Mouse (Mus musculus): Measurements from ENCODE around the gene Myadml2. TPM values are rescaled to one million over a fixed set of nuclear protein-coding genes. Genes with fewer than 3 reads are reported as not detected.

Gene Myadml2
- total and polyA plus RNA-seq, 3 experiments, result not detected

- TF ChIP-seq CTCF (IDR thresholded peaks at IDR 0.05 in 2 of 3, conservative IDR thresholded peaks at IDR 0.05 in 1 of 3; ENCODE audit: control insufficient read depth in 1 of 3, insufficient read depth in 1 of 3, low read depth in 2 of 3, low read length in 3 of 3, poor library complexity in 1 of 3, severe bottlenecking in 1 of 3) (peak; percentile 62 to 93 (median 91)), RCOR1 (IDR thresholded peaks at IDR 0.05; ENCODE audit: low read depth, low read length) (0 out of 2 replicates have a peak, but pooled peaks have one; percentile 19), ZMIZ1 (IDR thresholded peaks at IDR 0.05; ENCODE audit: low read depth, low read length) (no peak; the same call in 1 of the 2 replicates), ETS1 (IDR thresholded peaks at IDR 0.05; ENCODE audit: low read depth, low read length) (0 out of 2 replicates have a peak, but pooled peaks have one; percentile 14), MXI1 (IDR thresholded peaks at IDR 0.05; ENCODE audit: low read depth, low read length) (peak; percentile 87), CHD1 (IDR thresholded peaks at IDR 0.05; ENCODE audit: low read depth, low read length) (no peak; the same call in 1 of the 2 replicates), JUND (IDR thresholded peaks at IDR 0.05; ENCODE audit: low read depth, low read length) (no peak), KAT2A (conservative IDR thresholded peaks at IDR 0.05; ENCODE audit: low read depth, low read length) (no peak), MAX (IDR thresholded peaks at IDR 0.05; ENCODE audit: low read length) (peak; percentile 75; the same call in 1 of the 2 replicates), SIN3A (IDR thresholded peaks at IDR 0.05; ENCODE audit: low read length) (peak; percentile 85; the same call in 1 of the 2 replicates), NRF1 (IDR thresholded peaks at IDR 0.05; ENCODE audit: insufficient read depth, low read depth, low read length, poor library complexity, severe bottlenecking) (0 out of 2 replicates have a peak, but pooled peaks have one; percentile 22), ZNF384 (IDR thresholded peaks at IDR 0.05; ENCODE audit: low read depth, low read length) (0 out of 2 replicates have a peak, but pooled peaks have one; percentile 42)
These were observed 23.8 kb downstream of the Myadml2 start (continued) for GRCm38 (mm10) chr11:120623961-120624679.

GRCm38 (mm10) chr11:120622805-120623204, 25.2 kb downstream of the Myadml2 start:
- Histone ChIP-seq H3K27ac (ENCODE audit: control insufficient read depth, low read depth, low read length) (no peak overlapping the region), H3K36me3 (ENCODE audit: control insufficient read depth in 1 of 2, insufficient read depth in 2 of 2, low read length in 2 of 2) (peaks cover 7 to 11% of the 10 kb centered on the region in 2 experiments), H3K27me3 (ENCODE audit: control insufficient read depth in 1 of 2, insufficient read depth in 2 of 2, low read length in 2 of 2) (no peaks in the 10 kb centered on the region), H3K9ac (ENCODE audit: control insufficient read depth, low read depth, low read length, poor library complexity, severe bottlenecking) (no peak overlapping the region), H3K9me3 (replicated peaks; ENCODE audit: insufficient read depth, low read length) (no peaks in the 10 kb centered on the region), H3K4me3 (ENCODE audit: control insufficient read depth in 1 of 2, insufficient read depth in 1 of 2, low read depth in 2 of 2, low read length in 2 of 2) (no peak overlapping the region), H3K4me1 (ENCODE audit: control insufficient read depth in 1 of 2, insufficient read depth in 2 of 2, low read length in 2 of 2) (peaks cover 0 to 13% of the 10 kb centered on the region in 2 experiments; a peak in 2 of 4 replicates), H3K79me2 (ENCODE audit: control insufficient read depth, insufficient read depth, low read length, poor library complexity) (peaks cover 22% of the 10 kb centered on the region)
- no peak for DNase-seq (ENCODE audit: low read depth, low spot score)
- TF ChIP-seq BHLHE40 (IDR thresholded peaks at IDR 0.05; ENCODE audit: borderline replicate concordance, low read depth, low read length) (no peak), POLR2AphosphoS2 (IDR thresholded peaks at IDR 0.05; ENCODE audit: low read length) (0 out of 2 replicates have a peak, but pooled peaks have one; percentile 25), MAX (IDR thresholded peaks at IDR 0.05; ENCODE audit: low read length) (no peak), SIN3A (IDR thresholded peaks at IDR 0.05; ENCODE audit: low read length) (no peak), MAZ (IDR thresholded peaks at IDR 0.05; ENCODE audit: low read depth, low read length) (no peak), TBP (IDR thresholded peaks at IDR 0.05; ENCODE audit: low read depth, low read length) (no peak)

- peaks cover 0 to 17% of the 10 kb centered on the region in 2 experiments; a peak in 3 of 4 replicates for H3K4me1 ChIP-seq (ENCODE audit: control insufficient read depth in 1 of 2, insufficient read depth in 2 of 2, low read length in 2 of 2)
- H3K27me3 ChIP-seq (ENCODE audit: control insufficient read depth in 1 of 2, insufficient read depth in 2 of 2, low read length in 2 of 2), result no peaks in the 10 kb centered on the region
- DNase-seq (ENCODE audit: low read depth, low spot score), result no peak
- no peak overlapping the region for H3K9ac ChIP-seq (ENCODE audit: control insufficient read depth, low read depth, low read length, poor library complexity, severe bottlenecking)
- peaks cover 7 to 12% of the 10 kb centered on the region in 2 experiments for H3K36me3 ChIP-seq (ENCODE audit: control insufficient read depth in 1 of 2, insufficient read depth in 2 of 2, low read length in 2 of 2)
- H3K79me2 ChIP-seq (ENCODE audit: control insufficient read depth, insufficient read depth, low read length, poor library complexity), result peaks cover 42% of the 10 kb centered on the region
- H3K9me3 ChIP-seq (replicated peaks; ENCODE audit: insufficient read depth, low read length), result no peaks in the 10 kb centered on the region
- no peak overlapping the region for H3K27ac ChIP-seq (ENCODE audit: control insufficient read depth, low read depth, low read length)
- TF ChIP-seq GABPA (IDR thresholded peaks at IDR 0.05; ENCODE audit: low read depth, low read length), result no peak
- no peak for TF ChIP-seq CHD2 (IDR thresholded peaks at IDR 0.05; ENCODE audit: low read length)
- TF ChIP-seq NELFE (IDR thresholded peaks at IDR 0.05; ENCODE audit: low read depth, low read length), result no peak
- no peak for TF ChIP-seq MEF2A (IDR thresholded peaks at IDR 0.05; ENCODE audit: extremely low read depth, insufficient replicate concordance, low read depth, low read length, poor library complexity, severe bottlenecking)
- TF ChIP-seq RAD21 (IDR thresholded peaks at IDR 0.05; ENCODE audit: low read depth, low read length), result no peak
- TF ChIP-seq CTCF (IDR thresholded peaks at IDR 0.05 in 2 of 3, conservative IDR thresholded peaks at IDR 0.05 in 1 of 3; ENCODE audit: control insufficient read depth in 1 of 3, insufficient read depth in 1 of 3, low read depth in 2 of 3, low read length in 3 of 3, poor library complexity in 1 of 3, severe bottlenecking in 1 of 3), result no peak
- no peak for TF ChIP-seq ETS1 (IDR thresholded peaks at IDR 0.05; ENCODE audit: low read depth, low read length)
- no peak for TF ChIP-seq EP300 (IDR thresholded peaks at IDR 0.05; ENCODE audit: low read depth in 1 of 2, low read length in 2 of 2)
- TF ChIP-seq MYC (IDR thresholded peaks at IDR 0.05; ENCODE audit: low read depth, low read length), result no peak
- TF ChIP-seq MXI1 (IDR thresholded peaks at IDR 0.05; ENCODE audit: low read depth, low read length), result no peak
- TF ChIP-seq NRF1 (IDR thresholded peaks at IDR 0.05; ENCODE audit: insufficient read depth, low read depth, low read length, poor library complexity, severe bottlenecking), result no peak
- no peak for TF ChIP-seq SIN3A (IDR thresholded peaks at IDR 0.05; ENCODE audit: low read length)
- no peak for TF ChIP-seq TCF12 (IDR thresholded peaks at IDR 0.05; ENCODE audit: low read depth, low read length)
- no peak overlapping the region for H3K4me3 ChIP-seq (ENCODE audit: control insufficient read depth in 1 of 2, insufficient read depth in 1 of 2, low read depth in 2 of 2, low read length in 2 of 2)
These were observed 27.8 kb downstream of the Myadml2 start for GRCm38 (mm10) chr11:120620195-120620594.

Data from MEL (cell line).